Mouse (Mus musculus) kidney, adult 11 months (tissue): ENCODE results near the gene Ajm1.

Experiments used
- DNase-seq: peaks from one replicate; pipeline ENCODE4 v3.0.0; 2022

The Ajm1 gene

DNA sequence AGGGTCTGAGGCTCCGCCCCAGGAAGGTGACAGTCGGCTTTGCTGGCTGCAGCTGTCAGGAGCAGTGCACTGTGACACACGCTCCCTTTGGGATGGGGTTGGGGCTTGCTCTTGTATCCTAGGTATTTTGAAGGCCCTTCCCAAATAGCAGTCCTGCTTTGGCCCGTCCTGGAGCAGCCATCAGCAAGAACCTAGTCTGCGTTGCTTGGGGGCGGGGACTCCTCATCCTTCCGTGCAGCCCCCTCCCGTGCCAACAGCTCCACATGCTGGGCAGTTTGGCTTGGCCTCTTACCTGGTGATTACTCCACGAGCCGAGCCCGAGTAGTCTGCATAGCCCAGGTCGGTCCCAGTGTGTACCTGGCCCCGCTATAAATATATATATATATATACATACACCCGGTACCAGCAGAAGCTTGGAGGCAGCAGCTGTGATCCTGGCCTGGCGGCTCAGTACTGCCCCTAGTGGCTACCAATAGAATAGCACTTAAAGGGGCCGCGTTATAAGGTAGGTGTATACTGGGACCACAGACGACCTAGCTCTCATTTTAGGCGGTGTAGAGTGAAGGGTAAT lies at the start of gene Ajm1:
TSS of gene Ajm1 (minus strand) at position 464 of the 571 bp plus-strand sequence.
- no peak for DNase-seq

- DNase-seq = peak; percentile 47
These were observed 47.2 kb upstream of the Ajm1 start for GRCm38 (mm10) chr2:25628738-25629137.

DNA sequence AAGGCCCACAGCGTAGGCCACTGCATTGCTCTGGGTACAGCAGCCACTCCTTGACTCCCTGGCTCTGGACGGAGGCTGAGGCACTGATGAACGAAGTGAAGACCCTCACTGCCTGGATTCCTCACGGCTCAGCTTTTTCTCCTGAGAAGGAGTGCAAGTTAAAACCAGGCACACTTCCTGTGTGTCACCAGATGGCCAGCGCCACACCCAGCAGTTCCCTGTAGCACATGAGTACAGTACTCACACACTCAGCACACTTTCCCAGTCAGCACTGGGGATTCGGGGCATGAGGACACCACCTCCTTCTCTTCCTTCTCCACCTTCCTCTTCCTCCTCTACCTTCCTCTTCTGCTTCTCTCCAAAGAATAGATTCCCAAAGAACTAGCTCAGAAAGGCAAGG lies 46.3 kb upstream of the Ajm1 start, which contains the start of gene Fcna:
TSS of gene Fcna (minus strand) at position 220 of the 400 bp plus-strand sequence.
- no peak for DNase-seq

- DNase-seq = no peak
These were observed 44.4 kb upstream of the Ajm1 start for GRCm38 (mm10) chr2:25625986-25626385.

GRCm38 (mm10) chr2:25621229-25622200 lies 40.0 kb upstream of the Ajm1 start, which contains the start of gene Tmem141:
Gene Tmem141, minus strand, starts transcription at chr2:25622005.
- peak; percentile 91 for DNase-seq

DNA sequence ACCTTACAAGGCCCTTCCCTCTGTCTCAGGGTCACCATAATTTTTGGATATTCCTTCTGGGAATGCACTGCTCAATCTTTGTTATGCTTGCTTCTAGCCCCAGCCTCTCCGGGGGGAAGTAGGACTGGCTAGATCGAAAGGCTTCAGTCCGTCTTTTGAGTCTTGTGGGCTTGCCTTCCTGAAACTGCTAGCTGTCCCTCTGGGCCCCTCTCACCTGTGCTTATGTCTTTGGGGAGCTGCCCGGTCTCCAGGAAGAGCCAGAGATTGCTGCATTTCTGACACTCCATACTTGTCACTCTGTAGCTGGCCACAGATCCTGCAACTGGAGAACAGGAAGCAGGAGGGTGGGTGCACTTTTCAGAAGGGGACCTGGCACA lies 39.3 kb upstream of the Ajm1 start:
- DNase-seq = no peak

DNA sequence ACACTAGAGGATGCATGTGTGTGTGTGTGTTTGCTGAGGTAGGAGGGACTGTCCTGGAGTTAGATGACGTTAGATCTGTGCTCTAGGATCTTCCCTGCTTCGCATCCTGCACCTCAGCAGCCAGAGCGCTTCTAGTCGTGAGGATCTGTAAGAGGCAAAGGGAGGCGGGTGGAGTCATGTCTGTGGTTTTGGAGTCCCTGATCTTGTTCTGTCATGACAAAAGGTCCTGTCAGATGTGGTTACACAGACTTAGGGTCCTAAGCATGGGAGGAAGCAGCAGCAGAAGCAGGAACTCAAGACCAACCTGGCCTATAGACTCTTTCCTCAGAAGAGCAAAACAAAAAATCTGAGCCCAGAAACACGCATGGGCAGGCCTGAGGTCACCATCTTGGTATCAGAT lies 38.8 kb upstream of the Ajm1 start:
- DNase-seq = no peak

DNA sequence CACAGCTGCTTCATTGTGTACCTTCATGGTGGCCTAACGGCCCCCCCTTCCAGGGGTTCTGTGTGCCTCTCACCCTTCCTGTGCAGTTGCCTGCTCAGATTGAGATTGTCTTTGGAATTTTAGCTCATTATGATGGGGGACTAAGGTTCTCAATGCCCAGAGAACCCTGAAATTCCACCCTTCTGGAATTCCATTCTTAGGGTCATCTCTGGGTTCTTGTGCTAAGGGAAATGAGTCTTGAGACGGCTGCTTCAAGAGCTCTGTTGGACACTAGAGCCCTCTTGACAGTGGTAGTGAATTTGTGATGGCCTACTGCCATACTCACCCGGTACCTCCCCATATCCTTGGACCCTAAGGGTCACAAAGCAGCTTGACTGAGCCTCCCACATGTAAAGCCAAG lies 36.0 kb upstream of the Ajm1 start, which contains the start of gene Ccdc183:
TSS of gene Ccdc183 (minus strand) at position 101 of the 400 bp plus-strand sequence.
- DNase-seq = no peak

GRCm38 (mm10) chr2:25616398-25616797 lies 34.8 kb upstream of the Ajm1 start:
- DNase-seq = no peak

- DNase-seq = no peak
These were observed 27.1 kb upstream of the Ajm1 start for GRCm38 (mm10) chr2:25608671-25609070.

DNA sequence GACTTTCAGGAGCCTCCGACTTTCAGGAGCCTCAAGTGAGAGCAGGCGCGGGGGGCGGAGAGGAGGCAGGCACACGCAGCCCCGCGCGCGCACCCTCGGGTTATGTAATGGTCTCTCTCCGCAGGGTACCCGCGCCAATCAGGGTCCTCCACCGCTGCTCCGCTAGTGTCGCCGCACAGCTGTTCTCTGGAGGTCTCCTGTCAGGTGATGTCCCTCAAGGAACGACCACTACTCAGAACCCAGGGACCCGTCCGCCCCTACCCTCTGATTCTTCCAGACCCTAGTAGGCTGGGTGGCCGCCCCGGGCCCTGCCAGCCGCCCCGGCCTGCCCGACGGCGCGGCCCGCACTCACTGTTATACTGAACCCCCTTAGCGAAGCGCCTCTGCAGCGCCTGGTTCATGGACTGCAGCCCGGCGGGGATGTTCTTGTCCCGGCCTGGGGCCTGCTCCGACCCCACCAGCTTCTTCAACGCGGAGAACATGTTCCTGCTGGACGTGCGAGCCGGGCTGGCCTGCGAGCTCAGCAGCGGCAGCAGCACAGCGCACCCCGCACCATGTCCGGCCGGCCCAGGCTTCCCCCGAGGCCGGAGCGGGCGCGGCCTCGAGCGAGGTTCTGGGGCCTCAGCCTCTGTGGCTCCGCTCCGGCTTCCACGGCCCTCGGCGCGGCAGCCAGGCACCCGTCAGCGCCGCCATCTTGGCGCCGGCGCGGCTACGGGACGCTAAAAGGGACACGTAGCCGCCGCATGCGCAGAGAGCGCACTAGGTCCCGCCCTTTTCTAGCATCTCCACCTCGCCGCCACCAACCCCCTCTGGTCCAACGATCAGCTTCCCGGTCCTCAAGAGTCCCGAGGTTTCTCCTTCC lies 26.4 kb upstream of the Ajm1 start, which contains the start of gene Rabl6:
TSS of gene Rabl6 (minus strand) at position 761 of the 862 bp plus-strand sequence.
- peak; percentile 85 for DNase-seq

GRCm38 (mm10) chr2:25602526-25602925 lies 21.0 kb upstream of the Ajm1 start:
- no peak for DNase-seq

DNA sequence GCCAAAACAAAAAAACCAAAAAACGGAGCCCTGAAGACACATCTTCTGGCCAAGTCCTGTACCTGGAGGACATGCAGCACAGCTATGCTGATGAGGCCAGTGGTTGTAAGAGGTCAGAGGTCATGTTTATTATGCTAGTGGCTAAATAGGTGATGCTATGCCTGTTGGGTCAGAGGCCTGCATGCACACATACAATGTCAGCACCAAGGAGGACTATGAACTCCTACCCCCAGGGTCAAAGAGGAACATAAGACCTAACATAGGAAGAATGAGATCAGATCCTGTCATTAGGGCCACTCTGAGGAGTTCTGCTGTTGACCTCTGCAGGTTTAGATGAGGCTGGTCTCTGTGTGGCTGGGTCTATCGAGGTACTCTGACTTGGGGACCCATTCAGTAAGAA lies 18.5 kb upstream of the Ajm1 start:
- DNase-seq = no peak

GRCm38 (mm10) chr2:25598749-25599148 lies 17.2 kb upstream of the Ajm1 start:
- DNase-seq = no peak

- DNase-seq = no peak
These were observed 15.4 kb upstream of the Ajm1 start for GRCm38 (mm10) chr2:25596765-25597510.

- DNase-seq = no peak
These were observed 10.3 kb upstream of the Ajm1 start for GRCm38 (mm10) chr2:25591863-25592262.

- no peak for DNase-seq
These were observed 6.8 kb upstream of the Ajm1 start for GRCm38 (mm10) chr2:25588227-25588907.

DNA sequence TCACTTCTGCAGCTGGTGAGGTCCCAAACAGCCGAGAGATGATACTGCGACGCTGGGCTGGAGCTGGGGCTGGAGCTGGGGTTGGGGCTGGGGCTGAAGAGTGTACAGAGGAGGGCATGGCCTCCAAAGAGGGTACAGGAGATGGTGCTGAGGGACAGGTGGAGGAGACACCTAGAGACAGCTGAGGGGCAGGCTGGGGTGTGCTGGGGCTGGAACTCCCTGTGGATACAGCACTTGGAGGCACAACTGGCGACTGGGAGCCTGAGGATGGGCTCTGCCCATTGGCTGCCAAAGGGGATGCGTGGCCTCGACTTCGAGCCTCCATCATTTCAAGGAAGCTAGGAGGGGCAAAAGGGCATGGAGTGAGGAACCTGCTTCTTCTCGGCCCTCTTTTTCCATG lies 5.7 kb upstream of the Ajm1 start:
- DNase-seq = no peak

GRCm38 (mm10) chr2:25585601-25586000 lies 4.0 kb upstream of the Ajm1 start:
- DNase-seq = no peak

- DNase-seq = no peak
These were observed 3.3 kb upstream of the Ajm1 start for GRCm38 (mm10) chr2:25584856-25585255.

DNA sequence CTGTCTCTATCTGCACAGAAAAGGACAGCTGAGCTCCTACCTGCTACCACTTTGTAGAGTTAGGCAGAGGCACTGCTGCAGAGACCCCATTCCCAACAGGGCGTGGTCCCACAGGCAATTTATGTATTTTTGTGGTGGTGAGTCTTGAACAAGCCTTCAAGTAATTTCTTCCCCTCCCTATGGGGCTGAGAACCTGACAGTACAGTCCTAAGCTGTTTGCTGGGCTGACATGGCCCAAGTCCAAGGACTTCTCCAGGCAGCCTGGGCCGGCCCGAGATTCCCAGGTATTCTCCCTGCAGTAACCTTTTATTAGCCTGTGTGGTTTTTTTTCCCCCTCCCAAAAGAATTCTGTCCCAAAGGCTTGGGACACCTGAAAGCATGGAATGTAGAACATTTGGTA lies 2.6 kb upstream of the Ajm1 start:
- no peak for DNase-seq

DNA sequence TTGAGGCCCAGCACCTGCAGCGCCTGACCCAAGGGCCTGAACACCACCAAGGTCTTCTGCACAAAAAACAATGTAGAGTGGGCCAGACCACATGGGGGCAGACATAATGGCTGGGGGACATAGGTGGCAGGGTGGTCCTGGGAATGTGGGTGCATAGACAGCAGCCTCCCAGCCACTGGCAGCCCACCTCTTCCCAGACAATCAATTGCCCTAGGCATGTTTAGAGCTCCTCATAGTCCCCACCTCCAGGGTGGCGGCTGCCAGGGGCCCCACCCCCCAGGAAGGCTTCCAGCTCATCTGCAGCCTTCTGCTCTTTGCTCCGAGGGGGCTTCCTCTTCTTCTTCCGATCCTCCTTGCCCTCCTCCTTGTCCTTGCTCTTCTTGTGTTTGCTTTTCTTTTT lies 2.0 kb upstream of the Ajm1 start:
- no peak for DNase-seq
